ENCODE assay signal across 15 mouse cellular contexts in genomic region chr9:57961863-57962778, GRCm38 (mm10). TPM values are rescaled to one million over a fixed set of nuclear protein-coding genes. Genes with fewer than 3 reads are reported as not detected.
DNase-seq lines count a peak whose midpoint lies in the region; ATAC-seq and TF ChIP-seq lines count a peak whose summit lies in the region.
"Had no signal": no experiment of that assay in that cellular context is flagged by ENCODE, and none has a peak within 500 bp of the region (broad histone marks: within the 10 kb centered on the region; RNA-seq: fewer than 3 reads in every experiment).

No protein-coding gene starts in this region.

- DNase-seq in heart, adult 11 months: peak; percentile 95
- no peak for DNase-seq in kidney, adult 2 months
- DNase-seq in kidney, postnatal 10 days: no peak
- DNase-seq in midbrain, embryonic 11.5 days (ENCODE audit: low spot score, missing footprints): peak; percentile 72
- no peak for DNase-seq in right cerebral cortex, adult 18-20 months
- no peak for DNase-seq in layer of hippocampus, adult 18-20 months (ENCODE audit: low spot score in 2 of 2)
- DNase-seq: B cell, adult 2 months; kidney, adult 9 months; left cerebral cortex, postnatal 4 days had no signal

- ATAC-seq in heart, embryonic 12.5 days (ENCODE audit: insufficient number of reproducible peaks, low FRiP score): no peak
- ATAC-seq in midbrain, embryonic 11.5 days (ENCODE audit: low FRiP score): no peak
- ATAC-seq in midbrain, embryonic 15.5 days (replicated peaks): no peak
- ATAC-seq: liver, embryonic 12.5 days had no signal

- H3K27me3 ChIP-seq in heart, embryonic 12.5 days (replicated peaks): no peaks in the 10 kb centered on the region; the same call in 1 of the 2 replicates
- no peaks in the 10 kb centered on the region for H3K27me3 ChIP-seq in kidney, adult 2 months (replicated peaks; ENCODE audit: control insufficient read depth, insufficient read depth, low read length)
- no peaks in the 10 kb centered on the region for H3K27me3 ChIP-seq in midbrain, embryonic 11.5 days (ENCODE audit: control insufficient read depth, insufficient read depth, low read length)
- no peaks in the 10 kb centered on the region for H3K27me3 ChIP-seq in midbrain, embryonic 15.5 days (replicated peaks)
- H3K27me3 ChIP-seq: embryonic facial prominence, embryonic 12.5 days; neural tube, embryonic 13.5 days had no signal

- H3K9ac ChIP-seq in heart, embryonic 12.5 days: no peak overlapping the region
- no peak overlapping the region for H3K9ac ChIP-seq in midbrain, embryonic 11.5 days (ENCODE audit: low read length)
- H3K9ac ChIP-seq in midbrain, embryonic 15.5 days: no peak overlapping the region
- H3K9ac ChIP-seq: embryonic facial prominence, embryonic 12.5 days; liver, embryonic 12.5 days; neural tube, embryonic 13.5 days had no signal

- no peak for TF ChIP-seq CTCF in kidney, adult 2 months (conservative IDR thresholded peaks at IDR 0.05; ENCODE audit: insufficient read depth, insufficient read length, low read depth, low read length)

- no peak overlapping the region for H3K4me3 ChIP-seq in heart, embryonic 12.5 days
- no peak overlapping the region for H3K4me3 ChIP-seq in kidney, adult 2 months (ENCODE audit: insufficient read depth, low read depth, low read length)
- no peak overlapping the region for H3K4me3 ChIP-seq in midbrain, embryonic 11.5 days (ENCODE audit: low read depth, low read length)
- H3K4me3 ChIP-seq in midbrain, embryonic 15.5 days: no peak overlapping the region
- H3K4me3 ChIP-seq: embryonic facial prominence, embryonic 12.5 days; liver, embryonic 12.5 days; neural tube, embryonic 13.5 days had no signal

- no peaks in the 10 kb centered on the region for H3K36me3 ChIP-seq in heart, embryonic 12.5 days
- H3K36me3 ChIP-seq in kidney, adult 2 months (ENCODE audit: control insufficient read depth, insufficient read depth, low read length): no peaks in the 10 kb centered on the region
- H3K36me3 ChIP-seq in midbrain, embryonic 11.5 days (ENCODE audit: control insufficient read depth, insufficient read depth, low read length): no peaks in the 10 kb centered on the region
- peaks cover 11% of the 10 kb centered on the region; the same call in 1 of the 2 replicates for H3K36me3 ChIP-seq in midbrain, embryonic 15.5 days (replicated peaks)
- H3K36me3 ChIP-seq: embryonic facial prominence, embryonic 12.5 days; liver, embryonic 12.5 days had no signal

- peaks cover 32% of the 10 kb centered on the region for H3K4me1 ChIP-seq in heart, embryonic 12.5 days (replicated peaks)
- H3K4me1 ChIP-seq in kidney, adult 2 months (ENCODE audit: control insufficient read depth, insufficient read depth, low read length): no peaks in the 10 kb centered on the region
- no peaks in the 10 kb centered on the region for H3K4me1 ChIP-seq in midbrain, embryonic 11.5 days (ENCODE audit: control insufficient read depth, insufficient read depth, low read length)
- H3K4me1 ChIP-seq in midbrain, embryonic 15.5 days: no peaks in the 10 kb centered on the region
- H3K4me1 ChIP-seq: embryonic facial prominence, embryonic 12.5 days; neural tube, embryonic 13.5 days had no signal

- 56% methylated on average over 17 of the region's 17 CpGs for WGBS in heart, embryonic 12.5 days
- WGBS in kidney, adult 2 months: 48% methylated on average over 17 of the region's 17 CpGs
- 71% methylated on average over 17 of the region's 17 CpGs for WGBS in midbrain, embryonic 11.5 days
- WGBS in midbrain, embryonic 15.5 days: 68% methylated on average over 17 of the region's 17 CpGs

- H3K4me2 ChIP-seq in heart, embryonic 12.5 days: no peak overlapping the region
- no peak overlapping the region for H3K4me2 ChIP-seq in midbrain, embryonic 11.5 days
- no peak overlapping the region for H3K4me2 ChIP-seq in midbrain, embryonic 15.5 days
- H3K4me2 ChIP-seq: embryonic facial prominence, embryonic 12.5 days; liver, embryonic 12.5 days; neural tube, embryonic 13.5 days had no signal

- no peak overlapping the region for H3K27ac ChIP-seq in heart, embryonic 12.5 days (ENCODE audit: poor library complexity, severe bottlenecking)
- H3K27ac ChIP-seq in kidney, adult 2 months (ENCODE audit: insufficient read depth, low read depth, low read length): peak overlapping the region; percentile 1; the same call in 1 of the 2 replicates
- no peak overlapping the region for H3K27ac ChIP-seq in midbrain, embryonic 11.5 days (ENCODE audit: low read depth, low read length)
- no peak overlapping the region for H3K27ac ChIP-seq in midbrain, embryonic 15.5 days
- H3K27ac ChIP-seq: embryonic facial prominence, embryonic 12.5 days; liver, embryonic 12.5 days; neural tube, embryonic 13.5 days had no signal

- TF ChIP-seq POLR2A in kidney, adult 2 months (IDR thresholded peaks at IDR 0.05; ENCODE audit: low read depth, low read length): no peak

- H3K9me3 ChIP-seq in heart, embryonic 12.5 days (replicated peaks): no peaks in the 10 kb centered on the region
- no peaks in the 10 kb centered on the region for H3K9me3 ChIP-seq in midbrain, embryonic 11.5 days (ENCODE audit: control insufficient read depth, low read length)
- H3K9me3 ChIP-seq in midbrain, embryonic 15.5 days: no peaks in the 10 kb centered on the region
- H3K9me3 ChIP-seq: embryonic facial prominence, embryonic 12.5 days; liver, embryonic 12.5 days; neural tube, embryonic 13.5 days had no signal

RNA-seq across cellular contexts. Expression of gene Sema7a, which starts 22.2 kb away (rescaled TPM):
- 0.14 and 0.18 TPM in 2 replicates for polyA plus RNA-seq in heart, embryonic 12.5 days (2016; fragmentation: Nextera tagmentation; extraction: Ambion mirVana)
- 9.4 and 9.6 TPM in 2 replicates for polyA plus RNA-seq in kidney, adult 2 months (2012; rRNA removed)
- 0.78 and 1.0 TPM in 2 replicates for polyA plus RNA-seq in midbrain, embryonic 11.5 days (2014; fragmentation: Nextera tagmentation; extraction: Ambion mirVana)
- 2.1 and 2.3 TPM in 2 replicates for polyA plus RNA-seq in midbrain, embryonic 15.5 days (2015; fragmentation: Nextera tagmentation; extraction: Ambion mirVana)
- total RNA-seq in layer of hippocampus, adult 18-20 months (2021): 10 to 100 TPM; 85.7 to 96.3 TPM
- polyA plus RNA-seq: liver, embryonic 12.5 days had no signal

RNA-seq across cellular contexts. Expression of gene Cyp11a1, which starts 44.1 kb away (rescaled TPM):
- not detected in 2 replicates for polyA plus RNA-seq in heart, embryonic 12.5 days (2016; fragmentation: Nextera tagmentation; extraction: Ambion mirVana)
- polyA plus RNA-seq in kidney, adult 2 months (2012; rRNA removed): 0.16 and 5.1 TPM in 2 replicates
- 0.12 TPM in 1 of 2 replicates, not detected in the other for polyA plus RNA-seq in midbrain, embryonic 11.5 days (2014; fragmentation: Nextera tagmentation; extraction: Ambion mirVana)
- 0.44 and 1.1 TPM in 2 replicates for polyA plus RNA-seq in midbrain, embryonic 15.5 days (2015; fragmentation: Nextera tagmentation; extraction: Ambion mirVana)
- 1 to 10 TPM in 1 of 2 experiments, under 1 TPM in 1; 0.94 to 1.7 TPM for total RNA-seq in layer of hippocampus, adult 18-20 months (2021)
- total RNA-seq: heart, adult 18-20 months had no signal

RNA-seq across cellular contexts. Expression of gene Ubl7, which starts 51.3 kb away (rescaled TPM):
- 103 and 104 TPM in 2 replicates for polyA plus RNA-seq in heart, embryonic 12.5 days (2016; fragmentation: Nextera tagmentation; extraction: Ambion mirVana)
- polyA plus RNA-seq in kidney, adult 2 months (2012; rRNA removed): 144 and 150 TPM in 2 replicates
- 111 and 112 TPM in 2 replicates for polyA plus RNA-seq in midbrain, embryonic 11.5 days (2014; fragmentation: Nextera tagmentation; extraction: Ambion mirVana)
- polyA plus RNA-seq in midbrain, embryonic 15.5 days (2015; fragmentation: Nextera tagmentation; extraction: Ambion mirVana): 181 and 183 TPM in 2 replicates
- 100 to 1,000 TPM in 1 of 2 experiments, 10 to 100 TPM in 1; 98.1 to 105 TPM for total RNA-seq in layer of hippocampus, adult 18-20 months (2021)

Comparison
In these comparisons a context has a peak if more than half of its experiments do, and no peak if none do; other contexts are left out.
1. DNase-seq: peak in heart, adult 11 months (single experiment) and midbrain, embryonic 11.5 days (single experiment); none in kidney, adult 2 months (single experiment), kidney, postnatal 10 days (single experiment), right cerebral cortex, adult 18-20 months (single experiment) and layer of hippocampus, adult 18-20 months (0 of 2).